Mouse (Mus musculus): ENCODE data around the gene Loxl4.
A peak's percentile ranks its signal among the peaks of the same experiment; 100 is the strongest.

Loxl4 gene

DNA sequence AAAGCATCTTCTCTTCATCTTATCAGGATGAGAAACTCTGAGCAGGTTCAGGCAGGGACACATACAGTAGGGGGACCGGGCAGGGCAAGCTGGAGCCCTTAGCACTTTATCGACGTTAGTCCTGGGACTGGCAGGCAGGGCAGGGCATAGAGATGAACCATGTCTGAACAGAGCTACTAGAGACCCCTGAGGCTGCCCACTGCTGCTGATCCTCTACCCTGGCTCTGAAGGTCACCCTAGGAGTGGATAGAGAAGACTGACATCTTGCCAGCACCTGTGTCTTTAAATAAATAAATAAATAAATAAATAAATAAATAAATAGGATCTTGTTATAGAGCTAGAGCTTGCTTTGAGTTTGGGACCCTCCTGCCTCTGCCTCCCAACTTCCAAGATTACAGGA lies 2.9 kb downstream of the Loxl4 start:
- no peak for DNase-seq (ENCODE audit: low read depth)

DNA sequence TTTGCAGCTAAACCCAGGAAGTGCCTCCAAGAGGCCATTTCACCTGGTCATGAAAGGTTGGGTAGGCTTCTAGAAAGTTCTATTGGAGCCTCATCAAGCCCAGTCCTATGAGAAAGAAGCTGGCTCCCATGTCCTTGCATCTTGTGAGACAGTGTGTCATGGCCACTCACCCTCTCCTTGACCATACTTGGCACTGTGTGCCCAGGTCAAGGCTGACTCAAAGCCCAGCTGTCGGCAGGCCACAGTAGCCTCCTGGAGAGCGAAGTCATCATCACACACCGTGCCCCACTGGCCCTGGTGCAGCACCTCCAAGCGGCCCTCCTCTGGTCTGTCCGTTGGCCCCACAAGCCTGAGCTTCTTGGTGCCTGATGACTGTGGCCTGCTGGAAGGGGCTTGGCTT lies 4.5 kb downstream of the Loxl4 start:
- DNase-seq (ENCODE audit: low read depth), result no peak

DNA sequence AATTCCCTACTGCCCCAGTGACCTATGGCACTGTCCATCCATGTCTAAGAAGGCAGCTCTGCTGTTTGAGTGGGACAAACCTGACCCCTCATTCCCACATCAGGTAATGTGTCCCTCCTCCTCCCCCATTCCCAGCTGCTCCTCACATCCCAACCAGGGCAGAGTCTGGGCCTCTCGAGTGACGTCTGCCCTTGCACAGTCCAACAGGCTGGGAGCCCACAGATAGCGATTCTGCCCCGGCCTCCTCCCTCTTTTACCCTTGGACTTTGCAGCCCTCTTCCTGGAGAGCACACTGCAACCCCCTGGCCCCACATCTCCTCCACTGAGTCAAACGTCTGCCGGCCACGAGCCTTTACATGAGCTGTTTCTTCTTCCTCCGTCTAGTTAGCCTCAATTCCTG lies 10.0 kb downstream of the Loxl4 start:
- no peak for DNase-seq (ENCODE audit: low read depth)

DNA sequence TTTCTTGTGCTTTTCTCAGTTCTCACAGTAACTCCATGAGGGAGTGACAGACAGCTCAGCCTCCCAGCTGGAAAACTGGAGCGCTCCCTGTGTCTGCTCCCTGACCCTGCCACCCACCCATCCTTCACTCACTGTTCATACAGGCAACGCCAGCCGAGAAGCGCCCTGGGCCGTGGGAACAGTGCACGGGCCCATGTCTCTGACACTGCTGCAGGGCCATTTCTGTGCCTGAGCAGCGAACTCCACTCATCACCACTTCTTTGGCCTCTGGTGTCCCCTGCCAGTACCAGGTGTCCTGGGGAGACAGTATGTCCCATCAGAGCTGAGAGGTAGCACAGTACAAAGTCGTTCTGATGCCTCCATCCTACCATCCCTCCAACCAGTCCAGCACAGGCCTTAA lies 10.6 kb downstream of the Loxl4 start:
- no peak for DNase-seq (ENCODE audit: low read depth)

DNA sequence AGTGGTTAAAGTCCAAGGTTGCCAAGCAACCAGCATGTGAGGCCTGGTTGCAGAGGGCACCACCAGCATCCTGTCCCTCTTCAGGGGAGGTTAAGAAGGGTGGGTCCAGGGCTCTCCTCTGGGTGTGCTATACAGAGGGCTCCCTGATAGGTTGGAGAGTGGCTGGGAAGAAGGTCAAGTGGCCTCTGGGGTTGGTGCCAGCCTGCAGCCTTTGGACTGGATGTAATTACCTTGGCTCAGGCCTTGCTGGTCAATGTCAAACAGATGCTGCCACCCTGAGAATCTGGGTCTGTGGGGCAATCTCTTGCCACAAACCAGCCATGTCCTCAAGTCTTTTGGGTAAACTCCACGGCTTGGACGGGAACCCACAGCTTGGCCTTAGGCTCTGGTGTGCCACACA lies 11.2 kb downstream of the Loxl4 start:
- peak; percentile 45 for DNase-seq (ENCODE audit: low read depth)

DNA sequence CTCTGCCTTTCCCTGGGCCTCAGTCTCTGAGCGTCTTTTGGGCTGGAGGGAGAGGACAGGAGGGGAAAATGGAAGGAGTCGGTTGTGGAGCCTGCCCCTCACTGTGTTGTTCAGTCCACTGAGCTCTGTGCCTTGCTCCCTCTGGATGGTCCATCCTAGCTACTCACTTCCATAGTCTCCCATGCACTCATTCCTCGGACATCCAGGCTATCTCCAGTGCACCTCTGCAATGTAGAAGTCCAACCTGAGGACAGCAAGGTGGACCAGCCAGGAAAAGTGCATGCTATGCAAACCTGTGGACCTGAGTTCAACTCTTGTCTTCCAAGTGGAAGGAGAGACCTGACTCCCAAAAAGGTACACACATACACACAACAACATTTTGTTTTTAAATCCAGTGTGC lies 12.0 kb downstream of the Loxl4 start:
- DNase-seq (ENCODE audit: low read depth), result no peak

DNA sequence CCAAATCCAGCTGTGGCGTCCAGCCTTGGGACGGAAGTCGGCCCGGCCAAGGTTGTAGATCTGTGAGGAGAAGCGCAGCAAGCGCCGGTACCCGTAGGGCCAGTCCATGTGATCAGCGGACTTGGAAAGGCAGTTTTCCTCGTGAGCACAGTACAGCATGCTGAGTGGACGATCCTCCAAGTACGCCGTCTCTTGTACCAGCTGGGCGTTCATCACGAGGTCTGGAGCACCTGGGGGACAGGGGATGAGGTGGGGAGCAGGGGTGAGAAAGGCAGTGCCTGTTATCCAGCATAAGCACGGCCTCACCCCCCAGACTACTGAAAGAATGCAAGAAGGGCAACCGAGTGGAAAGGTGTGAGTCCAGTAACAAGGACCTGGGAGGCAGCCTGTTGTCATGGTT lies 12.7 kb downstream of the Loxl4 start:
- DNase-seq (ENCODE audit: low read depth), result no peak

DNA sequence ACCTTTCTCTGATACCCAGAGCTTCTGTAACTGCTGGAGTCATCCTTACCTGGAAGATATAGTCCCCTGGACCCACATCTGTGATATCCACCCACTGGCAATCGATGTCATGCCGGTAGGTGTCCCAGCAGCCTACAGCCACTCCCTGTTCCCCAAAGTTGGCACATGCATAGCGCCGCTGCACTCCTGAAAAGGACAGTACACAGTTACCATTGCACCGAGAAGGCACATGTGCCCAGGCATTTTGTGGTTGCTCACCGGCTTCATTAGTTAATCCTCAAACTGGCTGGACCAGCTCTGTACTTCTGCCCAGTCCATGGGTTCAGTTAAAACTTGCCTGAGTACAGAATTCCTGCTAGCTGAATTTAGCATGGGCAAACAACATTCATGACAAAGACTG lies 14.7 kb downstream of the Loxl4 start:
- DNase-seq (ENCODE audit: low read depth), result no peak

DNA sequence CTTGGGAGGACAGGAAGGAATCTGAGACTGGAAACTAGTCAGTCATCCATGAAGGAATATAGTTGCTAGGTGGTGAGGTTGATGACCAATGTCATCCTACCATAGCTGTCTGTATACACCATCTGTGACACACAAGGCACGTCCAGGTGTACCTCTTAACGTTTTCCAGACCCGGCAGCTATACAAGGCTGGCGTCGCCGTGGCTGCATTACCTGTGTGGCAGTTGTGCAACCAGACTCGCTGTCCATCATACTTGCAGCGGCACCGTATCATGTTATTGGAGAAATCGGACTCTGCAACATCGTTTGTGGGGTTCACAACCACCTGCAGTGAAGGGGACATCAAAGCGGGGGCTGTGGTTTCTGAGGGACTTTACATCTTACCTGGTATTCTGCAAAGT lies 15.3 kb downstream of the Loxl4 start:
- DNase-seq (ENCODE audit: low read depth), result no peak

DNA sequence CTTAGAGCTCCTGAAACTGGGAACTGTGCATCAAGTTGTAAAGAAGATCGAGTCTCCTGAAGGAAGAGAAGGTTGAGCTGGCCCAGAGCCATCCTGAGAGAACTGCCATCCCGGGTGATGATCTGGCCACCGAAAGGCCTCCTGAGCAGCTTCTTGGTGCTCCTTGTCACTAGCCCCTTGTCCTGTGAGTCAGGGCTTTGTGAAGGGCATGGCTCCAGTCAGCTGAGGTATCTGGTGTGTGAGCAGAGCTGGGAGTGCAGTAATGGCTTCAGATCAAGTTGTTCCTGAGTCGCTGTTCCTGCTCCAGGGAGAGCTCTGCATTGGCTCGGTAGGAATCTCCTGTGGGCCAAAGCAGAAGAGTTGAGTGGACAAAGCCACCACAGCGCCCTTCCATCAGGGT lies 17.5 kb downstream of the Loxl4 start:
- DNase-seq (ENCODE audit: low read depth), result no peak

DNA sequence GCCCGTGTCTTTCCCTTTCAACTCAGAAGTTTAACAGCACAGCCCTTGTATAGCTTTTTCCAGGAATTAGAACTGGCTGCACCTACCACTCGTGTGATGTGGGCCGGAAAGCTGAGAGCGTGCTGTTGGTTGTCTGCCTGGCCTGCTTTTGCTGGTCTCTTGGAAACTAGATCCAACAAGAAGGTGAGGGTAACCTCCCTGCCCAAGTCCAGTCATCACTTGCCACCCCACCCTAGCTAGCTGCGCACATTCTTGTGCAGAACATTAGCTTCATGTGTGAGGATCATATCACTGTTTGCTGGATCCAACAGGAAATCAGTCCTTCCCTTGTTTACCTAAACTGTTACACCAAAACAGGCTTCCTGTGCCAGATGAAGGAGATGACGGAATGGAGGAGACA lies 19.2 kb downstream of the Loxl4 start:
- peak; percentile 27 for DNase-seq (ENCODE audit: low read depth)

DNA sequence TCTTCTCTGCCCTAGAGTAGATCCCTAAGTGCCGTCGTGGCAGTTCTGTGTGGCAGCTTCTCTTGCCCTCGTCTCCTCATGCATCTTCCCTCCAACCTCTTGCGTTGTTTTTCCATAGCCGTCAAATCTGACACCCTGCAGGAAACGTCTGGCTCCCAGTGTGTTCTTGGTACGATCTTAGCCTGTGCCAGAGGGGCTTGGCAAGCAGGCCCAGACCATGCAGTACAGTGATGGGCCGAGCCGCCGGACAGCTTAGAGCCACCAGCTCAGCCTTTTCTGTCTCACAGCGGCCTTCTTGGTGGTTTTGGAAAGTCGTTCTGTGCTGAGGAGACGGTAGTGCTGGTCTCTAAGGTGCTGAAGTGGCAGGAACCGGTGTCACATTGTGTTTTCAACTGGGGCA lies 21.1 kb downstream of the Loxl4 start:
- DNase-seq (ENCODE audit: low read depth), result no peak

DNA sequence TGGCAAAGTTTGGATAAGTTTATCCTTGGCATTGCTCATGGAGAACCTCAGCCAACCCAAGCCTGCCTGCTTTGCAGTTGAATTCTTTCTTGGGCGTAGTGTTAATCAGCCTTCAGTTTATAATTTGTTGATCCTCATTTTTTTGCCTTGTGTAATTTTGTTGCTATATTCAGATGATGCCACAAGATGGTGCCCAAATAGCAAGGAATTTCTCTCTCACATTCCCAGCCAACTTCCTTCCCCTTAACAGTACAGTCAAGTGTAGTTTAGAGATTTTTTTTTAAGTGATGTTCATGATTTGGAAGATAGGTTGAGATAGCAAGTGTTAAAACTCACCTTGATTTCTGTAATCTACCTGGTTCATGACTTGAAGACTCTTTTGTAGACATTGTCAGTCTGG lies 23.4 kb downstream of the Loxl4 start:
- peak; percentile 37 for DNase-seq (ENCODE audit: low read depth)

DNA sequence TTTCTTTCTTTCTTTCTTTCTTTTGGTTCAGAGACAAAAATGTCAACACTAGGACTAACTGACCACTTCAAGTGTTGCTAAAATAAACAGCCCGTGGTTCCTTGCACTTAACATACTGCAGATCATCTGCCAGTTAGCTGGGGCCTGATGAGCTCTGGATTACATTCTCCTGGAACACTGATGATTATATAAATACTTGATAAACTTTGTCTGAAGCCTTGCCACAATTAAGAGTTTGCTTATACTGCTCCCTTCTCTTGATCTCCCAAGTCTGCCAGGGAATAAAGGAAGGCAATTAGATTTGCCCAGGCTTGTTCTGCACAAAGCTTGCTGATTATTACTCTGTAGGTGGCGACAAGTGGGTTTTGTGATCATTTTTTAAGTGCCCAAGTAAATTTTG lies 24.9 kb downstream of the Loxl4 start:
- no peak for DNase-seq (ENCODE audit: low read depth)

DNA sequence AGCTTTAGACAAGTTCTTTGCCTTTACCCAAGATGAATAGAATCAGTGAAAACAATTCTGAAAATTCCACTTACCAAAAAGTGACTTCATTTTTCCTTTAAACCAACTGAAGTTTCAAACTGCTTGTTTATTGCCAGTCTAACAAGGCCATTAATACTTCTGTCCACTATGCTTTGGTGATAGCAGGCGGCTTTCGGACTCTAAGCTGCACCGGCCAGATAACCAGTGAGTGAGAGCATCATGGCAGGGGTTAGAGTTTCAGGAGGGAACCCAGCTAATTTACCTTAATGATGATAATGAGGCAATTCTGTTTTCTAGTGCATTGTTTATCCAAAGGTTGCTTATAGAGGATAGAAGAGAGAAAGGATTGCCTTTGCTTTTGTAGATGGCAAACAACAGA lies 28.4 kb downstream of the Loxl4 start:
- DNase-seq (ENCODE audit: low read depth), result no peak

DNA sequence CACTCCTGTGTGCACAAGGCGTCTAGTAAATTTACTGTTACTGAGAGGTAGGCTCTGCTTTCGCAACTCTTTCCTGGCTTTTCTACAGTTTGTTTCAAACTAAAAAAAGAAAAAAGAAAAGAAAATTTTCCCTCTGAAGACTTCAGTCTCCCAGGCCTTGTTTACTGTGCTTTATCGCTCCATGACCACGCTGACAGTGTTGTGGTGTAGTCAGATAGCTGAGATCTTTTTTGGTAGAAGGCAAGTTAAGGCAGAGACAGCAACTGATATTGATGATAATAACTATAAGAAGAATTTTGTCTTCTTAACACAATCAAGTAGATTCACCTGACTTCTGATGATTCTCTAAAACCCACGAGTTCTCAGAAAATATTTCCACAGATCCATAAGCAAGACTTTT lies 28.9 kb downstream of the Loxl4 start:
- DNase-seq (ENCODE audit: low read depth), result no peak

DNA sequence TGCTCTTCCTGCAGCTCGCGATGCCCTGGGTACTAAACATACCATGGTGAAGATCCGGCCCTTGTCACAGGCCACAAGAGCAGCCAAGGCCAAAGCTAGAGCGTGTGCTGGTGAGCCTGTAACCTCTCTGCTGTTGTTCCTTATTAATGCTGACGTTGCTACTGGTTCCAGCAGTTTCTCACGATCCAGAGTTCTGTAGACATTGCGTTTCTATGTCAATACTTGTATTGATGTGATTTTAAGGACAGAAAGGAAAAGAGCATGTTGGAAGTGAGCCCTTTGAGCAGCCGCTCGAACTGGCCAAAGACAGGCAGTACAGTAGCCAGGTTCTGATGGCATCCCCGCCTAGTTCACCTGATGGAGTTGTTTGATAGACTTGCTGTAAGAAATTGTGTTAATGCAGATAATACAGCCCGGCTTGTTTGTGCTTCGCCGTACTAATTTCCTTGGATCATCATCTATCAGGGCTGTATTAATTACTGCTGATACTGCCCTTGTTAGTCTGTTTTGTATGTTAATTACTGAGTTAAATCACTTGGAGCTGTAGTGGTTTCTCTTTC lies 29.7 kb downstream of the Loxl4 start:
- DNase-seq (ENCODE audit: low read depth), result no peak

DNA sequence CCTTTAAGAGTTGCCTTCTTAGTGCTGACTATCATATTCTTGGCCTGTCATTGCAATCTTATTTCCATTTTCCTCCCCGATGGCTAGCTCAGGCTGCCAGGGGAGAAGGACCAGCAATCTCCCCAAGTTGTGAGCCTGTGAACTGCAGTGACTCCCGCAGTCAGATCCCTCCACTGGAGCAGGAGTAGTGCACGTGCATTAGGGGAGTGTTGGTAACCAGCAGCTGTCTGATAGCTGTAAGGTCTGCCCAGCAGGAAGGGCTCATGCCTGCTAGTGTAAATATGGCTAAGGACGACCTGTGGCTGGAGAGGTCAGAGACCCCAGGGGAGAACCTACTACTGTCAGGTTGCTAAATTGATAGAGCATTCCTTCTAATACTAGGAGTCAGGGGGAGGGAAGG lies 31.9 kb downstream of the Loxl4 start:
- DNase-seq (ENCODE audit: low read depth), result no peak

DNA sequence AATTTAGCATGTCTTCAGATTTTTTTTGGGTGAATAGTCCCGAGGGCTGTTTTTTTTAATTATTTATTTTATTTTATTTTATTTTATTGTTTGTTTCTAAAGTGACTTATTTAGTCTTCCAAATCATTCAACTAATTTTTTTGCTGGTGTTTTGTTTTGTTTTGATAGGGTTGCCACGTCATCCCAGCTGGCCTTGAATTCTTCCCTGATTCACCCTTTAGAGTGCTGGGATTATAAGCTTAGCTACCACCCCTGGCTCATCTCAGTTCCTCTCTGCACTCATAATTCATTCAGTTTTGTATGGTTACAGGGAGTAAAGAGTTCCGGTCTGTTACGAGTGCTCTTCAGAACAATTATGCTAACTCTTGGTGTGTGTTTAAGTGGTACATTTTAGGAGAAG lies 34.0 kb downstream of the Loxl4 start:
- no peak for DNase-seq (ENCODE audit: low read depth)

DNA sequence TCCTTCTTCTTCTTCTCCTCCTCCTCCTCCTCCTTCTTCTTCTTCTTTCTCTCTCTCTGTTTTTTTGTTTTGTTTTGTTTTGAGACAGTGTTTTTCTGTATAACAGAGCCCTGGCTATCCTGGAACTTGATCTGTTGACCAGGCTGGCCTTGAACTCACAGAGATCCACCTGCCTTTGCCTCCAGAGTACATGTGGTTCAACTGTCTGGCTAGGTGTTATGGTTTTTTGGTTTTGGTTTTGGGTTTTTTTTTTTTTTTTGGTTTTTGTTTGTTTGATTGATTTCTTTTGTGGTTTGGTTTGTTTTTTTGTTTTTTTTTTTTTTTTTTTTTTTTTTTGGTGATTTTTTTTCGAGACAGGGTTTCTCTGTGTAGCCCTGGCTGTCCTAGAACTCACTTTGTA lies 35.8 kb downstream of the Loxl4 start:
- DNase-seq (ENCODE audit: low read depth), result no peak

DNA sequence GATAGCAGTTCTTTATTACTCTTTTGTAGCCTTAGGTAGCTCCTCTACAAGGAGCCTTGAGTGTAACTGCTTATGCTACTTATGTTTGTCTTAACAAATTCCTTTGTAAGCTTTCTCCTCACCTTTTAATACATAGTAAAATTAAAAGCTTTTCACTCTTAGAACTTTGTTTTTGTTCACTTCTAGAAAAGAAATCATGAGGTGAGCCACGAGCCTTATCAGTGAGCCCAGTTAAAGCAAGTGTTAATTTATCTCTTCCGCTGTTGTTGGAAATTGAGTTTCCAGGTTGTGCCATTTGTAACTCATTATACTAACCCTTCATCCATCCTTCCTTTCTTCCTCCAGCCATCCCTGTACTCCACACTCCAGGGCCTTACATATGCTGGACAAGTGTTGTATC lies 37.3 kb downstream of the Loxl4 start:
- DNase-seq (ENCODE audit: low read depth), result no peak

DNA sequence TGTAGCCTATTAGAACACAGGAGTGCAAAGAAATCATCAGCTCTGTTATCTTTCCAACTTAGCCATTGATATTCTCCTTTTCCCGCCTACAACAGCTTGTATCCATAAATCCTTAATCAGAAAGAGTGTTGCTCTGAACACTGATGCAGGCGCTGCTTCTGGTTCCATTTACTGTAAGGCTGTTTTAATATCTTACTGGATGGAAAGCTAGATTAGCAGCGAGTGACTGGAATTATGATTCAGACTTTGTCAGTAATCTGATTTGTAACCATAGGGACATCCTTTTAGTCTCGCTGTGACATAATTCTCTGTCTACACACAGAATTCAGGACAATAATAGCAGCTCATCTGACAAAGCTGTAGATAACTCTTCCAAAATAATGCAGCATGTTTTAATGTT lies 41.3 kb downstream of the Loxl4 start:
- DNase-seq (ENCODE audit: low read depth), result no peak

DNA sequence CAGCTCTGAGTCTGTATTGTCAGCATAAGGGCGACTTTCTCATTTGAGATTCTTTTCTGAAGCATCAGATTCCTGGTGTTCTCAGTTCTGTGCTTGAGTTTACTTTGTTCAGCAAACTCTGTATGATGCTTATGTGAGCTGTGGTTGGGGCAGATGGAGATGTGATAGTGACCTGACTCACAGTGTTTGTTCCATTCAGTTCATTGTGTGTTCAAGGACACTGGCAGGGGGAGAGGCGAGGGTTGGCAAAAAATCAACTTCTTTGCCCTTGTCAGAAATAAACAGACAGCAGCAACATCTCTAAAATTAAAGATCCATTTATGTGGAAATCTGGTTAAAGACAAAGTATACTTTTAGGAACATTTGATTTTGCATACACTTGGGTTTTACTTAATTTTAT lies 43.5 kb downstream of the Loxl4 start:
- DNase-seq (ENCODE audit: low read depth), result no peak

DNA sequence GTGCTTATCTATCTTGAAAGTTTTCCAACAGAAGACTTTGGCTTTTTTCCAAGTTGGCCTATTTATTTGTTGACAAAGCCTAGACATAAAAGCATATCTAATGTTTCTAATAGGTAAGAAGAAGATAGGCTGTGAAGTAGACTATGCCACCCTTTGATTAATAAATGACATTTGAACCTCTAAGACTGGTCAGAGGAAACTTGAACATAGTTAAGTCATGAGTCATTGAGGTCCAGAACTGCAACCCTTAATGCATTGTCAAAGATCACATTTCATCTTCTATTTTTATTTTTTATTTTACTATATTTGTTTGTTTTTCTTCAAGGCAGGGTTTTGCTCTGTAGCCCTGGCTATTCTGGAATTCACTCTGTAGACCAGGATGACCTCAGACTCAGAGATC lies 45.6 kb downstream of the Loxl4 start:
- DNase-seq (ENCODE audit: low read depth), result no peak
